Mouse (Mus musculus) testis, adult 2 months (tissue): ENCODE results near the gene Fgf16. TPM values are rescaled to one million over a fixed set of nuclear protein-coding genes. Genes with fewer than 3 reads are reported as not detected.

Experiments
- H3K27ac ChIP-seq: fragments of 200-500 bp; 2 replicates; pipeline ENCODE4 v1.5.1; 2012; ENCODE audit warnings: low read depth, low read length; ENCODE audit not compliant: control insufficient read depth, insufficient read depth
- H3K27me3 ChIP-seq: fragments of 200-500 bp; 2 replicates; pipeline ENCODE4 v1.6.1; 2012; ENCODE audit warnings: mild to moderate bottlenecking, low read length, moderate library complexity; ENCODE audit not compliant: control insufficient read depth, insufficient read depth
- H3K36me3 ChIP-seq: fragments of 200-500 bp; 2 replicates; pipeline ENCODE4 v1.6.1; 2012; ENCODE audit warnings: mild to moderate bottlenecking, low read length; ENCODE audit not compliant: control insufficient read depth, insufficient read depth
- H3K4me1 ChIP-seq: fragments of 200-500 bp; 2 replicates; pipeline ENCODE4 v1.6.1; 2012; ENCODE audit warnings: low read length; ENCODE audit not compliant: control insufficient read depth, insufficient read depth
- H3K4me3 ChIP-seq: fragments of 200-500 bp; 2 replicates; pipeline ENCODE4 v1.5.1; 2012; ENCODE audit warnings: low read depth, mild to moderate bottlenecking, low read length, moderate library complexity, mixed read lengths; ENCODE audit not compliant: control insufficient read depth
- CTCF ChIP-seq: fragments of 200-500 bp; IDR thresholded peaks from 2 replicates; pipeline ENCODE4 v1.5.1; 2012; ENCODE audit warnings: low read depth, mild to moderate bottlenecking, inconsistent platforms, low read length, moderate library complexity; ENCODE audit not compliant: control insufficient read depth, insufficient read depth, insufficient replicate concordance
- POLR2A ChIP-seq: fragments of 200-500 bp; IDR thresholded peaks from 2 replicates; pipeline ENCODE4 v1.6.1; 2012; ENCODE audit warnings: low read depth, mild to moderate bottlenecking, inconsistent platforms, low read length, moderate library complexity; ENCODE audit not compliant: control insufficient read depth
- polyA plus RNA-seq: library from polyadenylated mRNA; depleted of rRNA; stranded (reverse); fragments of >200 nt; gene quantifications from 2 replicates; pipeline ENCODE4 v1.2.3, GENCODE M21; 2012

Fgf16 gene
- polyA plus RNA-seq, 1 experiment = not detected

GRCm38 (mm10) chrX:105763612-105764011, 467 bp upstream of the Fgf16 start:
- Histone ChIP-seq H3K27me3 (no peaks in the 10 kb centered on the region), H3K4me1 (peaks cover 9% of the 10 kb centered on the region), H3K36me3 (no peaks in the 10 kb centered on the region), H3K4me3 (no peak overlapping the region; the same call in 1 of the 2 replicates), H3K27ac (no peak overlapping the region)
- TF ChIP-seq POLR2A = no peak

- Histone ChIP-seq H3K27me3 (no peaks in the 10 kb centered on the region), H3K4me1 (peaks cover 9% of the 10 kb centered on the region), H3K27ac (no peak overlapping the region), H3K4me3 (peak overlapping the region; percentile 45), H3K36me3 (no peaks in the 10 kb centered on the region)
- no peak for TF ChIP-seq CTCF
- TF ChIP-seq POLR2A = no peak
Observed at GRCm38 (mm10) chrX:105765005-105765706, 1.1 kb downstream of the Fgf16 start.

GRCm38 (mm10) chrX:105766013-105766412, 1.9 kb downstream of the Fgf16 start:
- Histone ChIP-seq H3K27me3 (no peaks in the 10 kb centered on the region), H3K27ac (no peak overlapping the region), H3K4me1 (peaks cover 9% of the 10 kb centered on the region), H3K4me3 (no peak overlapping the region), H3K36me3 (no peaks in the 10 kb centered on the region)
- TF ChIP-seq CTCF = no peak
- TF ChIP-seq POLR2A = no peak

- Histone ChIP-seq H3K4me3 (no peak overlapping the region), H3K36me3 (no peaks in the 10 kb centered on the region), H3K27ac (no peak overlapping the region), H3K4me1 (peaks cover 9% of the 10 kb centered on the region), H3K27me3 (no peaks in the 10 kb centered on the region)
- TF ChIP-seq POLR2A = no peak
- TF ChIP-seq CTCF = no peak
Observed at GRCm38 (mm10) chrX:105767177-105767764, 3.2 kb downstream of the Fgf16 start.

GRCm38 (mm10) chrX:105767932-105768331, 3.9 kb downstream of the Fgf16 start:
- TF ChIP-seq POLR2A = no peak
- TF ChIP-seq CTCF = no peak

GRCm38 (mm10) chrX:105773281-105773680, 9.2 kb downstream of the Fgf16 start:
- H3K27me3 ChIP-seq = no peaks in the 10 kb centered on the region
- no peak for TF ChIP-seq POLR2A
- TF ChIP-seq CTCF = no peak
- H3K4me1 ChIP-seq = no peaks in the 10 kb centered on the region

More at GRCm38 (mm10) chrX:105767932-105768331, 3.9 kb downstream of the Fgf16 start:
- Histone ChIP-seq H3K4me1 (peaks cover 9% of the 10 kb centered on the region), H3K36me3 (no peaks in the 10 kb centered on the region), H3K27ac (no peak overlapping the region), H3K27me3 (no peaks in the 10 kb centered on the region), H3K4me3 (no peak overlapping the region)

GRCm38 (mm10) chrX:105794806-105795403, 30.8 kb downstream of the Fgf16 start:
- no peak overlapping the region for H3K27ac ChIP-seq
- no peaks in the 10 kb centered on the region for H3K27me3 ChIP-seq
- no peaks in the 10 kb centered on the region for H3K4me1 ChIP-seq
- TF ChIP-seq CTCF (no peak), POLR2A (no peak)
- no peak overlapping the region for H3K4me3 ChIP-seq
- H3K36me3 ChIP-seq = no peaks in the 10 kb centered on the region

More at GRCm38 (mm10) chrX:105773281-105773680, 9.2 kb downstream of the Fgf16 start:
- no peak overlapping the region for H3K4me3 ChIP-seq
- H3K27ac ChIP-seq = no peak overlapping the region
- H3K36me3 ChIP-seq = no peaks in the 10 kb centered on the region
